Mouse (Mus musculus) limb, embryonic 13.5 days (tissue): ENCODE data around the gene Riok1. TPM values are rescaled to one million over a fixed set of nuclear protein-coding genes. Genes with fewer than 3 reads are reported as not detected.

Source experiments
- ATAC-seq: fragments of 200-750 bp; cut with Nextera tagmentation; 2 replicates; pipeline ENCODE4 v1.8.0; 2017; ENCODE audit warnings: low read depth, moderate number of reproducible peaks, moderate TSS enrichment; ENCODE audit not compliant: low FRiP score
- H3K27ac ChIP-seq: fragments of 300-500 bp; sonication (generic); 2 replicates; pipeline ENCODE4 v1.5.1; 2015; ENCODE audit warnings: inconsistent platforms, mild to moderate bottlenecking, moderate library complexity
- H3K27me3 ChIP-seq: fragments of 300-500 bp; sonication (generic); 2 replicates; pipeline ENCODE4 v1.6.1; 2015; ENCODE audit warnings: mild to moderate bottlenecking, inconsistent platforms
- H3K36me3 ChIP-seq: fragments of 300-500 bp; sonication (generic); 2 replicates; pipeline ENCODE4 v1.6.1; 2015; ENCODE audit warnings: inconsistent platforms, mild to moderate bottlenecking, moderate library complexity
- H3K4me1 ChIP-seq: fragments of 300-500 bp; sonication (generic); 2 replicates; pipeline ENCODE4 v1.6.1; 2015; ENCODE audit warnings: inconsistent platforms
- H3K4me2 ChIP-seq: fragments of 300-500 bp; sonication (generic); replicated peaks from 2 replicates; pipeline ENCODE4 v1.6.1; 2015; ENCODE audit warnings: inconsistent platforms, mild to moderate bottlenecking, moderate library complexity
- H3K4me3 ChIP-seq: fragments of 300-500 bp; sonication (generic); 2 replicates; pipeline ENCODE4 v1.5.1; 2015; ENCODE audit warnings: moderate library complexity, mild to moderate bottlenecking, inconsistent platforms
- H3K9ac ChIP-seq: fragments of 300-500 bp; sonication (generic); 2 replicates; pipeline ENCODE4 v1.6.1; 2015; ENCODE audit warnings: mild to moderate bottlenecking, inconsistent platforms
- H3K9me3 ChIP-seq: fragments of 300-500 bp; sonication (generic); 2 replicates; pipeline ENCODE4 v1.6.1; 2016; ENCODE audit warnings: inconsistent platforms
- WGBS: fragments of 180-500 bp; shearing (Covaris S2); methylation state at CpG from one replicate; pipeline ENCODE4 v1.1.7; 2015; 5-methylcytosine and 5-hydroxymethylcytosine counted together
- polyA plus RNA-seq: library from polyadenylated mRNA; unstranded; fragments of >200 nt; fragmentation: Nextera tagmentation; extraction: Ambion mirVana; gene quantifications from 2 replicates; pipeline ENCODE4 v1.2.1, GENCODE M21; 2015

Gene Riok1
- polyA plus RNA-seq, 1 experiment from 2014 or later: 67.6 TPM

- H3K9me3 ChIP-seq: no peaks in the 10 kb centered on the region
- H3K27ac ChIP-seq: no peak overlapping the region
- H3K4me2 ChIP-seq: no peak overlapping the region
- 68% methylated on average over 18 of the region's 18 CpGs for WGBS
- H3K4me3 ChIP-seq: no peak overlapping the region
- no peak for ATAC-seq
- no peaks in the 10 kb centered on the region for H3K36me3 ChIP-seq
- no peak overlapping the region for H3K9ac ChIP-seq
- no peaks in the 10 kb centered on the region for H3K27me3 ChIP-seq
- peaks cover 6% of the 10 kb centered on the region; the same call in 1 of the 2 replicates for H3K4me1 ChIP-seq
Observed at GRCm38 (mm10) chr13:38073374-38074307, 36.8 kb downstream of the Riok1 start.

- no peak for ATAC-seq
Observed at GRCm38 (mm10) chr13:38074404-38074803, 37.6 kb downstream of the Riok1 start.

GRCm38 (mm10) chr13:38077113-38077512, 40.3 kb downstream of the Riok1 start:
- no peak overlapping the region for H3K4me3 ChIP-seq
- WGBS: 18% methylated on average over 11 of the region's 11 CpGs
- H3K9me3 ChIP-seq: no peaks in the 10 kb centered on the region
- no peak overlapping the region for H3K9ac ChIP-seq
- peak overlapping the region; percentile 41; the same call in 1 of the 2 replicates for H3K4me2 ChIP-seq
- H3K27me3 ChIP-seq: no peaks in the 10 kb centered on the region
- no peak for ATAC-seq
- H3K4me1 ChIP-seq: peaks cover 9% of the 10 kb centered on the region; the same call in 1 of the 2 replicates
- no peaks in the 10 kb centered on the region for H3K36me3 ChIP-seq
- no peak overlapping the region for H3K27ac ChIP-seq

More at GRCm38 (mm10) chr13:38074404-38074803, 37.6 kb downstream of the Riok1 start:
- WGBS: 25% methylated on average over 5 of the region's 5 CpGs
- no peaks in the 10 kb centered on the region for H3K27me3 ChIP-seq
- H3K4me1 ChIP-seq: peaks cover 9% of the 10 kb centered on the region; the same call in 1 of the 2 replicates
- H3K9me3 ChIP-seq: no peaks in the 10 kb centered on the region
- no peak overlapping the region for H3K4me3 ChIP-seq
- H3K9ac ChIP-seq: no peak overlapping the region
- no peak overlapping the region for H3K4me2 ChIP-seq
- no peak overlapping the region for H3K27ac ChIP-seq
- no peaks in the 10 kb centered on the region for H3K36me3 ChIP-seq

- no peak overlapping the region for H3K27ac ChIP-seq
- no peaks in the 10 kb centered on the region for H3K9me3 ChIP-seq
- H3K4me3 ChIP-seq: no peak overlapping the region
- 43% methylated on average over 6 of the region's 6 CpGs for WGBS
- H3K27me3 ChIP-seq: no peaks in the 10 kb centered on the region
- H3K4me1 ChIP-seq: peaks cover 9% of the 10 kb centered on the region; the same call in 1 of the 2 replicates
- no peak overlapping the region for H3K4me2 ChIP-seq
- no peaks in the 10 kb centered on the region for H3K36me3 ChIP-seq
- no peak overlapping the region for H3K9ac ChIP-seq
- ATAC-seq: no peak
Observed at GRCm38 (mm10) chr13:38078836-38079235, 42.0 kb downstream of the Riok1 start.

GRCm38 (mm10) chr13:38079366-38079765, 42.6 kb downstream of the Riok1 start:
- Histone ChIP-seq H3K9me3 (no peaks in the 10 kb centered on the region), H3K9ac (no peak overlapping the region), H3K4me1 (peaks cover 9% of the 10 kb centered on the region; the same call in 1 of the 2 replicates), H3K27ac (no peak overlapping the region), H3K36me3 (no peaks in the 10 kb centered on the region), H3K4me2 (no peak overlapping the region), H3K4me3 (no peak overlapping the region), H3K27me3 (no peaks in the 10 kb centered on the region)
- no peak for ATAC-seq
- WGBS: 64% methylated on average over 5 of the region's 5 CpGs

GRCm38 (mm10) chr13:38080014-38080413, 43.2 kb downstream of the Riok1 start:
- no peak overlapping the region for H3K27ac ChIP-seq
- 35% methylated on average over 9 of the region's 9 CpGs for WGBS
- no peak for ATAC-seq

GRCm38 (mm10) chr13:38080725-38081124, 43.9 kb downstream of the Riok1 start:
- H3K4me2 ChIP-seq: no peak overlapping the region
- H3K36me3 ChIP-seq: no peaks in the 10 kb centered on the region
- H3K9me3 ChIP-seq: no peaks in the 10 kb centered on the region
- no peak for ATAC-seq
- 71% methylated on average over 14 of the region's 14 CpGs for WGBS
- no peak overlapping the region for H3K27ac ChIP-seq
- no peak overlapping the region for H3K4me3 ChIP-seq
- no peak overlapping the region for H3K9ac ChIP-seq
- peaks cover 9% of the 10 kb centered on the region; the same call in 1 of the 2 replicates for H3K4me1 ChIP-seq
- no peaks in the 10 kb centered on the region for H3K27me3 ChIP-seq

More at GRCm38 (mm10) chr13:38080014-38080413, 43.2 kb downstream of the Riok1 start:
- Histone ChIP-seq H3K4me2 (no peak overlapping the region), H3K36me3 (no peaks in the 10 kb centered on the region), H3K27me3 (no peaks in the 10 kb centered on the region), H3K4me3 (no peak overlapping the region), H3K4me1 (peaks cover 9% of the 10 kb centered on the region; the same call in 1 of the 2 replicates), H3K9ac (no peak overlapping the region), H3K9me3 (no peaks in the 10 kb centered on the region)

- no peak overlapping the region for H3K27ac ChIP-seq
- no peaks in the 10 kb centered on the region for H3K36me3 ChIP-seq
- H3K4me3 ChIP-seq: no peak overlapping the region
- peaks cover 9% of the 10 kb centered on the region; the same call in 1 of the 2 replicates for H3K4me1 ChIP-seq
- H3K9ac ChIP-seq: no peak overlapping the region
- H3K27me3 ChIP-seq: no peaks in the 10 kb centered on the region
- WGBS: 83% methylated on average over 7 of the region's 7 CpGs
- no peak overlapping the region for H3K4me2 ChIP-seq
- H3K9me3 ChIP-seq: no peaks in the 10 kb centered on the region
- no peak for ATAC-seq
Observed at GRCm38 (mm10) chr13:38081161-38081560, 44.4 kb downstream of the Riok1 start.

- Histone ChIP-seq H3K9ac (no peak overlapping the region), H3K4me2 (no peak overlapping the region), H3K4me3 (no peak overlapping the region), H3K27ac (no peak overlapping the region), H3K36me3 (no peaks in the 10 kb centered on the region), H3K27me3 (no peaks in the 10 kb centered on the region), H3K9me3 (no peaks in the 10 kb centered on the region), H3K4me1 (no peaks in the 10 kb centered on the region)
- no peak for ATAC-seq
- 39% methylated on average over 3 of the region's 3 CpGs for WGBS
Observed at GRCm38 (mm10) chr13:38086711-38087110, 49.9 kb downstream of the Riok1 start.

GRCm38 (mm10) chr13:38088008-38088407, 51.2 kb downstream of the Riok1 start:
- no peak overlapping the region for H3K4me2 ChIP-seq
- no peak for ATAC-seq
- no peaks in the 10 kb centered on the region for H3K9me3 ChIP-seq
- no peak overlapping the region for H3K4me3 ChIP-seq
- no peaks in the 10 kb centered on the region for H3K4me1 ChIP-seq
- no peak overlapping the region for H3K27ac ChIP-seq
- H3K27me3 ChIP-seq: no peaks in the 10 kb centered on the region
- no peak overlapping the region for H3K9ac ChIP-seq
- no peaks in the 10 kb centered on the region for H3K36me3 ChIP-seq
- 84% methylated on average over 3 of the region's 3 CpGs for WGBS

GRCm38 (mm10) chr13:38089449-38089848, 52.7 kb downstream of the Riok1 start:
- no peak for ATAC-seq
- no peaks in the 10 kb centered on the region for H3K4me1 ChIP-seq
- WGBS: 87% methylated on average over 6 of the region's 6 CpGs

GRCm38 (mm10) chr13:38089871-38090270, 53.1 kb downstream of the Riok1 start:
- no peak for ATAC-seq
- Histone ChIP-seq H3K4me2 (no peak overlapping the region), H3K27me3 (no peaks in the 10 kb centered on the region), H3K36me3 (no peaks in the 10 kb centered on the region), H3K4me3 (no peak overlapping the region), H3K27ac (no peak overlapping the region), H3K9me3 (no peaks in the 10 kb centered on the region), H3K4me1 (no peaks in the 10 kb centered on the region), H3K9ac (no peak overlapping the region)
- 57% methylated on average over 4 of the region's 4 CpGs for WGBS

More at GRCm38 (mm10) chr13:38089449-38089848, 52.7 kb downstream of the Riok1 start:
- H3K36me3 ChIP-seq: no peaks in the 10 kb centered on the region
- no peaks in the 10 kb centered on the region for H3K27me3 ChIP-seq
- no peaks in the 10 kb centered on the region for H3K9me3 ChIP-seq
- no peak overlapping the region for H3K4me2 ChIP-seq
- H3K27ac ChIP-seq: no peak overlapping the region
- H3K9ac ChIP-seq: no peak overlapping the region
- no peak overlapping the region for H3K4me3 ChIP-seq
